In the genomic region with DNA sequence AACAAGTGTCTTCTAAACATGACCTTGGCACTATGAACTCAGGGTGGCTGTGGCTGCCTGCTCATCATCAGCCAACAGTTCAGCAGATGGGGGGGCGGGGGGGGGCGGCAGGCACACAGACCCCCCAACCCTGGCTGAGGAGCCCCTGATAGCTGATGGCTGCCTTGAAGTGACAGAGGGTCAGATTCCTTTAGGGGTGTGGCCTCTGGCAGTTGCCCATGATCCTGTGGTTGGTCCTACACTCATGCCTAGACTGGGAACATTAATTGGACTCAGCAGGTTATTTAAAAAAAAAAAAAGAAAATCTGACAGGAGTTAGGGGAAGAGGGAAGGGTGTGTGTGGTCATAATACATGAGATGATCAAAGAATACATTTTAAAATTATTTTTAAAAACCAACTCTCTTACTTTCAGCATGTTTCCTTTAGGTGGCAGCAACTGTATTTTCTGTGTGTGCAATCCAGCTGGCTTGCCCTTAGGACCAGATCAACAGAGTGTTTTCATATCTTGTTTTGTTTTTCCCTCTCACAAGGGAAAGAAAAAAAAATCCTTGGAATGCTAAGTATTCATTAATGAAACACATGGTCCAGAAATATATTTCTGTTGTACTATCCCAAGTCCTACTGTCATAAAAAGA, we compare ENCODE assay signal across 13 mouse cellular contexts. TPM values are rescaled to one million over a fixed set of nuclear protein-coding genes. Genes with fewer than 3 reads are reported as not detected.
DNase-seq lines count a peak whose midpoint lies in the region; ATAC-seq and TF ChIP-seq lines count a peak whose summit lies in the region.
"Had no signal": no experiment of that assay in that cellular context is flagged by ENCODE, and none has a peak within 500 bp of the region (broad histone marks: within the 10 kb centered on the region; RNA-seq: fewer than 3 reads in every experiment).

No protein-coding gene starts in this region.

- ATAC-seq in heart, embryonic 12.5 days (ENCODE audit: insufficient number of reproducible peaks, low FRiP score): peak; percentile 34; the same call in 1 of the 2 replicates
- ATAC-seq: forebrain, embryonic 14.5 days had no signal

- no peak overlapping the region for H3K4me2 ChIP-seq in heart, embryonic 12.5 days
- H3K4me2 ChIP-seq: hindbrain, embryonic 15.5 days had no signal

- TF ChIP-seq EP300 in MEL (IDR thresholded peaks at IDR 0.05; ENCODE audit: low read depth in 1 of 2, low read length in 2 of 2): no peak

- intact Hi-C loops in heart, postnatal 14 days (cut with DNase I): loop anchor here (1.0 to 5.0 kb wide), 3 partner anchors 55 to 107 kb away; partner anchors contain the start of gene Rdx
- intact Hi-C loops in left cerebral cortex, adult 2 months (cut with DNase I): loop anchor here (1.0 kb wide), 1 partner anchor 107 kb away; no protein-coding TSS in a partner anchor
- intact Hi-C loops in left cerebral cortex, postnatal 25 days (cut with DNase I): loop anchor here (2.0 to 5.0 kb wide), 2 partner anchors 107 to 296 kb away; no protein-coding TSS in a partner anchor

- peak; percentile 40 for TF ChIP-seq RAD21 in MEL (IDR thresholded peaks at IDR 0.05; ENCODE audit: low read depth, low read length)

- DNase-seq in heart, postnatal 14 days: no peak
- no peak for DNase-seq in left cerebral cortex, adult 2 months (ENCODE audit: extremely low spot score in 1 of 2, low spot score in 2 of 2)
- DNase-seq in left cerebral cortex, postnatal 25 days (ENCODE audit: low spot score in 2 of 2): no peak
- DNase-seq in MEL (ENCODE audit: low read depth, low spot score): no peak
- DNase-seq in kidney, postnatal 36 days: peak; percentile 43 to 49
- DNase-seq in urinary bladder, adult 2 months (ENCODE audit: low spot score): no peak
- DNase-seq in retina, postnatal 1 day: no peak
- DNase-seq: cerebellum, adult 11-12 months; gastrocnemius, postnatal 25 days had no signal

- TF ChIP-seq POLR2A in MEL (IDR thresholded peaks at IDR 0.05; ENCODE audit: control insufficient read depth in 1 of 2, insufficient read depth in 1 of 2, low read depth in 1 of 2, low read length in 2 of 2, poor library complexity in 1 of 2): no peak

- H3K4me3 ChIP-seq in heart, embryonic 12.5 days: no peak overlapping the region
- no peak overlapping the region for H3K4me3 ChIP-seq in left cerebral cortex, adult 2 months
- H3K4me3 ChIP-seq in MEL (ENCODE audit: control insufficient read depth in 1 of 2, insufficient read depth in 1 of 2, low read depth in 2 of 2, low read length in 2 of 2): no peak overlapping the region
- H3K4me3 ChIP-seq: hindbrain, embryonic 15.5 days had no signal

- H3K9me3 ChIP-seq in heart, embryonic 12.5 days (replicated peaks): peaks cover 2% of the 10 kb centered on the region; the same call in 1 of the 2 replicates
- H3K9me3 ChIP-seq in MEL (replicated peaks; ENCODE audit: insufficient read depth, low read length): no peaks in the 10 kb centered on the region
- H3K9me3 ChIP-seq: hindbrain, embryonic 15.5 days had no signal

- no peaks in the 10 kb centered on the region for H3K79me2 ChIP-seq in MEL (ENCODE audit: control insufficient read depth, insufficient read depth, low read length, poor library complexity)

- no peak overlapping the region for H3K9ac ChIP-seq in heart, embryonic 12.5 days
- H3K9ac ChIP-seq in MEL (ENCODE audit: control insufficient read depth, low read depth, low read length, poor library complexity, severe bottlenecking): no peak overlapping the region
- H3K9ac ChIP-seq: hindbrain, embryonic 15.5 days; liver, embryonic 14.5 days had no signal

- WGBS in heart, embryonic 12.5 days: 20% methylated on average over 2 of the region's 2 CpGs

- H3K27ac ChIP-seq in heart, embryonic 12.5 days (ENCODE audit: poor library complexity, severe bottlenecking): no peak overlapping the region
- H3K27ac ChIP-seq in left cerebral cortex, adult 2 months: no peak overlapping the region
- no peak overlapping the region for H3K27ac ChIP-seq in MEL (ENCODE audit: control insufficient read depth, low read depth, low read length)
- H3K27ac ChIP-seq: hindbrain, embryonic 15.5 days; liver, embryonic 14.5 days had no signal

- no peaks in the 10 kb centered on the region for H3K27me3 ChIP-seq in heart, embryonic 12.5 days (replicated peaks)
- H3K27me3 ChIP-seq in MEL (ENCODE audit: control insufficient read depth in 1 of 2, insufficient read depth in 2 of 2, low read length in 2 of 2): peaks cover 5% of the 10 kb centered on the region in 2 experiments
- H3K27me3 ChIP-seq: hindbrain, embryonic 15.5 days had no signal

- H3K36me3 ChIP-seq in heart, embryonic 12.5 days: no peaks in the 10 kb centered on the region
- no peaks in the 10 kb centered on the region for H3K36me3 ChIP-seq in MEL (ENCODE audit: control insufficient read depth in 1 of 2, insufficient read depth in 2 of 2, low read length in 2 of 2)
- H3K36me3 ChIP-seq: hindbrain, embryonic 15.5 days had no signal

- H3K4me1 ChIP-seq in heart, embryonic 12.5 days (replicated peaks): peaks cover 14% of the 10 kb centered on the region
- no peaks in the 10 kb centered on the region for H3K4me1 ChIP-seq in MEL (ENCODE audit: control insufficient read depth in 1 of 2, insufficient read depth in 2 of 2, low read length in 2 of 2)
- H3K4me1 ChIP-seq: hindbrain, embryonic 15.5 days had no signal

- TF ChIP-seq CTCF in left cerebral cortex, adult 2 months (IDR thresholded peaks at IDR 0.05): peak; percentile 46
- TF ChIP-seq CTCF in MEL (IDR thresholded peaks at IDR 0.05 in 2 of 3, conservative IDR thresholded peaks at IDR 0.05 in 1 of 3; ENCODE audit: control insufficient read depth in 1 of 3, insufficient read depth in 1 of 3, low read depth in 2 of 3, low read length in 3 of 3, poor library complexity in 1 of 3, severe bottlenecking in 1 of 3): peak in 1 of 3 experiments; percentile 39; a peak in 2 of 6 replicates

TF ChIP-seq in MEL, 35 proteins besides CTCF, POLR2A, EP300 and RAD21:
- TF ChIP-seq TBP (IDR thresholded peaks at IDR 0.05; ENCODE audit: low read depth, low read length) (no peak), SMC3 (IDR thresholded peaks at IDR 0.05; ENCODE audit: low read depth, low read length) (peak; percentile 23), ZC3H11A (IDR thresholded peaks at IDR 0.05; ENCODE audit: low read depth, low read length) (peak; percentile 31; the same call in 1 of the 2 replicates)

RNA-seq across cellular contexts. Expression of gene Fdx1, which starts 28.0 kb away (rescaled TPM):
- 96.4 and 100 TPM in 2 replicates for polyA plus RNA-seq in heart, embryonic 12.5 days (2016; fragmentation: Nextera tagmentation; extraction: Ambion mirVana)
- 10 to 100 TPM; 98.1 to 99.2 TPM for total RNA-seq in heart, postnatal 14 days (2021)
- total RNA-seq in left cerebral cortex, adult 2 months (2021): 10 to 100 TPM; 17.3 to 21.7 TPM
- 10 to 100 TPM; 18.3 to 19.4 TPM for total RNA-seq in left cerebral cortex, postnatal 25 days (2021)
- 39.0 and 39.3 TPM in 2 replicates for total RNA-seq in MEL (2012; rRNA removed)
- polyA plus RNA-seq in MEL (2012; ENCODE audit: insufficient read depth in 1 of 2, insufficient read length in 2 of 2, low read depth in 1 of 2, low replicate concordance in 2 of 2, missing spikeins in 1 of 2): 10 to 100 TPM in 1 of 2 experiments, not detected in 1; 40.4 TPM
- 56.6 and 68.7 TPM in 2 replicates for polyA plus RNA-seq in urinary bladder, adult 2 months (2012; rRNA removed)

RNA-seq across cellular contexts. Expression of gene Rdx, which starts 55.6 kb away (rescaled TPM):
- 170 and 175 TPM in 2 replicates for polyA plus RNA-seq in heart, embryonic 12.5 days (2016; fragmentation: Nextera tagmentation; extraction: Ambion mirVana)
- 10 to 100 TPM; 94.3 to 96.8 TPM for total RNA-seq in heart, postnatal 14 days (2021)
- 10 to 100 TPM; 43.8 to 46.0 TPM for total RNA-seq in left cerebral cortex, adult 2 months (2021)
- 10 to 100 TPM; 45.5 to 50.0 TPM for total RNA-seq in left cerebral cortex, postnatal 25 days (2021)
- 109 and 118 TPM in 2 replicates for total RNA-seq in MEL (2012; rRNA removed)
- 100 to 1,000 TPM; 103 to 152 TPM for polyA plus RNA-seq in MEL (2012; ENCODE audit: insufficient read depth in 1 of 2, insufficient read length in 2 of 2, low read depth in 1 of 2, low replicate concordance in 2 of 2, missing spikeins in 1 of 2)
- 38.1 and 48.3 TPM in 2 replicates for polyA plus RNA-seq in urinary bladder, adult 2 months (2012; rRNA removed)

Comparison
In these comparisons a context has a peak if more than half of its experiments do, and no peak if none do; other contexts are left out.
1. DNase-seq: peak in kidney, postnatal 36 days (2 of 2); none in heart, postnatal 14 days (0 of 2), left cerebral cortex, adult 2 months (0 of 2), left cerebral cortex, postnatal 25 days (0 of 2), MEL (single experiment), urinary bladder, adult 2 months (single experiment) and retina, postnatal 1 day (single experiment).